Mouse (Mus musculus) intestine, embryonic 16.5 days (tissue): ENCODE measurements around the gene Hcst. TPM values are rescaled to one million over a fixed set of nuclear protein-coding genes. Genes with fewer than 3 reads are reported as not detected.

Source experiments
- ATAC-seq: fragments of 200-750 bp; cut with Nextera tagmentation; 2 replicates; pipeline ENCODE4 v1.8.0; 2017; ENCODE audit warnings: moderate TSS enrichment, moderate library complexity
- H3K27ac ChIP-seq: fragments of 300-500 bp; sonication (generic); 2 replicates; pipeline ENCODE4 v1.5.1; 2014; ENCODE audit warnings: mild to moderate bottlenecking, low read length
- H3K27me3 ChIP-seq: fragments of 300-500 bp; sonication (generic); replicated peaks from 2 replicates; pipeline ENCODE4 v1.6.1; 2014; ENCODE audit warnings: low read length, control low read depth, mixed read lengths; ENCODE audit not compliant: control insufficient read depth, insufficient read depth
- H3K36me3 ChIP-seq: fragments of 300-500 bp; sonication (generic); 2 replicates; pipeline ENCODE4 v1.6.1; 2014; ENCODE audit warnings: low read length, control low read depth; ENCODE audit not compliant: control insufficient read depth, insufficient read depth
- H3K4me1 ChIP-seq: fragments of 300-500 bp; sonication (generic); 2 replicates; pipeline ENCODE4 v1.6.1; 2014; ENCODE audit warnings: low read length, control low read depth, mixed read lengths; ENCODE audit not compliant: control insufficient read depth, insufficient read depth
- H3K4me2 ChIP-seq: fragments of 300-500 bp; sonication (generic); 2 replicates; pipeline ENCODE4 v1.6.1; 2014; ENCODE audit warnings: low read depth, low read length, control low read depth
- H3K4me3 ChIP-seq: fragments of 300-500 bp; sonication (generic); 2 replicates; pipeline ENCODE4 v1.5.1; 2014; ENCODE audit warnings: mild to moderate bottlenecking, low read length
- H3K9ac ChIP-seq: fragments of 300-500 bp; sonication (generic); 2 replicates; pipeline ENCODE4 v1.6.1; 2014; ENCODE audit warnings: low read depth, low read length
- H3K9me3 ChIP-seq: fragments of 300-500 bp; sonication (generic); 2 replicates; pipeline ENCODE4 v1.6.1; 2016; ENCODE audit warnings: low read length, control low read depth; ENCODE audit not compliant: control insufficient read depth
- WGBS: fragments of 180-500 bp; shearing (Covaris S2); extraction: QIAGEN DNeasy Blood & Tissue Kit; methylation state at CpG from one replicate; pipeline ENCODE4 v1.1.7; 2014; 5-methylcytosine and 5-hydroxymethylcytosine counted together
- polyA plus RNA-seq: library from polyadenylated mRNA; unstranded; fragments of >200 nt; fragmentation: Nextera tagmentation; extraction: Ambion mirVana; gene quantifications from 2 replicates; pipeline ENCODE4 v1.2.1, GENCODE M21; 2015

The Hcst gene
- polyA plus RNA-seq, 1 experiment from 2014 or later = 3.1 TPM

- H3K9ac ChIP-seq = peak overlapping the region; percentile 59
- peak overlapping the region; percentile 63 for H3K4me3 ChIP-seq
- H3K4me1 ChIP-seq = peaks cover 9% of the 10 kb centered on the region; the same call in 1 of the 2 replicates
- H3K27me3 ChIP-seq = no peaks in the 10 kb centered on the region
- H3K9me3 ChIP-seq = no peaks in the 10 kb centered on the region
- peaks cover 6% of the 10 kb centered on the region for H3K36me3 ChIP-seq
- ATAC-seq = peak; percentile 84
- H3K4me2 ChIP-seq = peak overlapping the region; percentile 90
- peak overlapping the region; percentile 54 for H3K27ac ChIP-seq
- under 1% methylated on average over 45 of the region's 45 CpGs for WGBS
Measured at GRCm38 (mm10) chr7:30421890-30422435, 2.3 kb upstream of the Hcst start.

- Histone ChIP-seq H3K4me3 (peak within 1 kb of the TSS; percentile 63), H3K9me3 (no peaks in the 10 kb centered on the region), H3K9ac (peak within 1 kb of the TSS; percentile 59), H3K36me3 (peaks cover 6% of the 10 kb centered on the region; the same call in 1 of the 2 replicates), H3K4me2 (peak within 1 kb of the TSS; percentile 90), H3K4me1 (peaks cover 9% of the 10 kb centered on the region; the same call in 1 of the 2 replicates), H3K27ac (peak within 1 kb of the TSS; percentile 54), H3K27me3 (no peaks in the 10 kb centered on the region)
- peak; percentile 66 for ATAC-seq
- WGBS = 8% methylated on average over 31 of the region's 31 CpGs
Measured at GRCm38 (mm10) chr7:30421175-30421889, 1.7 kb upstream of the Hcst start, which contains the start of gene Nfkbid. Gene Nfkbid (plus strand): TSS chr7:30421732.

GRCm38 (mm10) chr7:30420673-30421072 lies 1.0 kb upstream of the Hcst start:
- Histone ChIP-seq H3K9me3 (no peaks in the 10 kb centered on the region), H3K27me3 (no peaks in the 10 kb centered on the region), H3K4me1 (peaks cover 9% of the 10 kb centered on the region; the same call in 1 of the 2 replicates), H3K27ac (no peak overlapping the region), H3K4me2 (no peak overlapping the region), H3K4me3 (no peak overlapping the region), H3K9ac (no peak overlapping the region), H3K36me3 (peaks cover 1% of the 10 kb centered on the region; the same call in 1 of the 2 replicates)
- ATAC-seq = no peak
- WGBS = 76% methylated on average over 3 of the region's 3 CpGs

- no peaks in the 10 kb centered on the region for H3K36me3 ChIP-seq
- no peaks in the 10 kb centered on the region for H3K27me3 ChIP-seq
- no peak overlapping the region for H3K4me3 ChIP-seq
- ATAC-seq = no peak
- H3K9me3 ChIP-seq = no peaks in the 10 kb centered on the region
- no peak overlapping the region for H3K4me2 ChIP-seq
- no peak overlapping the region for H3K27ac ChIP-seq
- H3K9ac ChIP-seq = no peak overlapping the region
- H3K4me1 ChIP-seq = peaks cover 7% of the 10 kb centered on the region; the same call in 1 of the 2 replicates
- WGBS = 63% methylated on average over 9 of the region's 9 CpGs
Measured at GRCm38 (mm10) chr7:30417856-30418255, 1.8 kb downstream of the Hcst start.

GRCm38 (mm10) chr7:30413596-30413995 lies 6.1 kb downstream of the Hcst start, which contains the start of gene Tyrobp:
Gene Tyrobp (plus strand): TSS chr7:30413760.
- H3K4me2 ChIP-seq = no peak within 1 kb of the TSS
- no peaks in the 10 kb centered on the region for H3K27me3 ChIP-seq
- no peak within 1 kb of the TSS for H3K4me3 ChIP-seq
- no peak for ATAC-seq
- no peaks in the 10 kb centered on the region for H3K36me3 ChIP-seq
- H3K9me3 ChIP-seq = no peaks in the 10 kb centered on the region
- H3K4me1 ChIP-seq = no peaks in the 10 kb centered on the region
- 0 out of 2 replicates have a peak within 1 kb of the TSS, but pooled peaks have one; percentile 21 for H3K9ac ChIP-seq
- H3K27ac ChIP-seq = no peak within 1 kb of the TSS
- 63% methylated on average over 5 of the region's 5 CpGs for WGBS

GRCm38 (mm10) chr7:30412735-30413147 lies 6.9 kb downstream of the Hcst start:
- Histone ChIP-seq H3K4me1 (no peaks in the 10 kb centered on the region), H3K9me3 (no peaks in the 10 kb centered on the region), H3K4me2 (no peak overlapping the region), H3K27me3 (no peaks in the 10 kb centered on the region), H3K9ac (no peak overlapping the region), H3K36me3 (no peaks in the 10 kb centered on the region), H3K27ac (no peak overlapping the region), H3K4me3 (no peak overlapping the region)
- 59% methylated on average over 4 of the region's 4 CpGs for WGBS
- no peak for ATAC-seq

GRCm38 (mm10) chr7:30411023-30411422 lies 8.6 kb downstream of the Hcst start:
- Histone ChIP-seq H3K4me3 (no peak overlapping the region), H3K27me3 (no peaks in the 10 kb centered on the region), H3K27ac (no peak overlapping the region), H3K9ac (no peak overlapping the region), H3K36me3 (no peaks in the 10 kb centered on the region), H3K4me1 (no peaks in the 10 kb centered on the region), H3K9me3 (no peaks in the 10 kb centered on the region), H3K4me2 (no peak overlapping the region)
- ATAC-seq = no peak
- 82% methylated on average over 3 of the region's 3 CpGs for WGBS

- Histone ChIP-seq H3K9ac (no peak overlapping the region), H3K4me3 (no peak overlapping the region), H3K4me2 (no peak overlapping the region), H3K36me3 (no peaks in the 10 kb centered on the region), H3K27me3 (no peaks in the 10 kb centered on the region), H3K4me1 (no peaks in the 10 kb centered on the region), H3K27ac (no peak overlapping the region), H3K9me3 (no peaks in the 10 kb centered on the region)
- 48% methylated on average over 2 of the region's 2 CpGs for WGBS
- ATAC-seq = no peak
Measured at GRCm38 (mm10) chr7:30409789-30410188, 9.9 kb downstream of the Hcst start.

- H3K4me1 ChIP-seq = no peaks in the 10 kb centered on the region
- no peak for ATAC-seq
- WGBS = 81% methylated on average over 3 of the region's 3 CpGs
- H3K4me2 ChIP-seq = no peak overlapping the region
- no peak overlapping the region for H3K9ac ChIP-seq
- no peaks in the 10 kb centered on the region for H3K27me3 ChIP-seq
- H3K4me3 ChIP-seq = no peak overlapping the region
- H3K9me3 ChIP-seq = no peaks in the 10 kb centered on the region
- H3K36me3 ChIP-seq = no peaks in the 10 kb centered on the region
- H3K27ac ChIP-seq = no peak overlapping the region
Measured at GRCm38 (mm10) chr7:30408639-30409038, 11.0 kb downstream of the Hcst start.
